Mouse (Mus musculus) lung, postnatal 36 days (tissue): ENCODE data around the gene Gpatch3.

Experiments used
- DNase-seq: peaks from one replicate; pipeline ENCODE4 v3.0.0; 2022; ENCODE audit warnings: mixed read lengths

The Gpatch3 gene

DNA sequence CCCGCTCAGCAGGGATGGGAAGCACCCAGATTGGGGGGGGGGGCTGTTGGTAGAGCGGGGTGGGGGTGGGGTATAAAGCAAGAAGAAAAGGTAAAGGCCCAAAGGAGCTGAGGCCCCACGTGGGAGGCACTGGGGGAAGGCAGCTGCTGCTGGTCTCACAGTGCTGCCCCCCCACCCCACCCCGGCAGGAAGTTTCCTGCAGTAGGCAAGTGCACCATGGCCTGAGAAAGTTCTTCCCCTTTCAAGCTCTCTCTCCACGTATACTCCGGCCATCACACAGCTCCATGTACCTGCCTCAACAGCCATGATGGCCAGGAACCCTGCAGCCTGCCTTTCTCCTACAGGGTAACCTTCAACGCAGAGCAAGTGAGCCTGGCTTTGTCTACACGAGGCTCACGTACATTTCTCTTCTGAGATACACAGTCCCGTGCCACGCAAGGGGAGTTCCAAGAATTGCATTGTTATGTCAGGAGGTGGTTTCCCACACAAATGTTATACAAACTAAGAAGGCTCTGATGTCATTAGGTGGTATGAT, 47.7 kb downstream of the Gpatch3 start:
- DNase-seq, result no peak

DNA sequence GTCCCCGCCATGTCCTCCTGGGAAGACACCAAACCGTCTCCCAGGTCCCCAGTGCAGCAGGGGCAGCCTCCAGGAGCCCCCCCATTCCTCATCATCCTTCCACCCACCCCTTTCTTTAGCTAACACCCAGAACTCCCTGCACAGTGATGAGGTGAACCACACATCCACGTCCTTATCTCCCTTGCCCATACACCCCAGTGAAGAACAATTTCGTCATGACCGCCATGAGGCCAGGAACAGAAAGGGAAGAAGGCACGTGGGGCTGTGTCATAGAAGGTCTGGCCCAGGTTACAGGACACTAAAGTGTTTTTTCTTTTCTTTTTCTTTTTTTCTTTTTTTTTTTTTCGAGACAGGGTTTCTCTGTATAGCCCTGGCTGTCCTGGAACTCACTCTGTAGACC, 50.3 kb downstream of the Gpatch3 start:
- DNase-seq, result no peak

DNA sequence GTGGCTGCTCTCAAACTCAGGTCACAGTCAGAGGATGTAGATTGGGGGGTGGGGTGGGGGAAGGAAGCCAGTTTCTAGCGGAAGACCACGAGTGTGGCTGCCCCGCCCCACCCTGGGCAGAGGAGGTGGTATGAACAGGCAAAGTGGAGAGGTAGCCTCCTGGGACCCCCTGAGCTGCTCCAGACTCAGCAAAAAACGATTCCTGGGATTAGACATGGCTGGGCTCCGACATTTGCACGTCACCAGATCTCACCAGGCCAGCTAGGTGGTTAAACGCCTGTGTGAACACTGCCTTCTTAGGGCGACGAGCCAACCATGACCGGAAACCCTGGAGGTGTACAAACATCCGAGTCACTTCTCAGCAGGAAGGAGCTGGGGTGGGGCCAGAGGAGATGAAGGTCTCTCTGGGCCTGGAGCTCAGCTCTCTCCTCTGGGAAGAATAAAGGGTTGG, 51.1 kb downstream of the Gpatch3 start:
- peak; percentile 92 for DNase-seq

DNA sequence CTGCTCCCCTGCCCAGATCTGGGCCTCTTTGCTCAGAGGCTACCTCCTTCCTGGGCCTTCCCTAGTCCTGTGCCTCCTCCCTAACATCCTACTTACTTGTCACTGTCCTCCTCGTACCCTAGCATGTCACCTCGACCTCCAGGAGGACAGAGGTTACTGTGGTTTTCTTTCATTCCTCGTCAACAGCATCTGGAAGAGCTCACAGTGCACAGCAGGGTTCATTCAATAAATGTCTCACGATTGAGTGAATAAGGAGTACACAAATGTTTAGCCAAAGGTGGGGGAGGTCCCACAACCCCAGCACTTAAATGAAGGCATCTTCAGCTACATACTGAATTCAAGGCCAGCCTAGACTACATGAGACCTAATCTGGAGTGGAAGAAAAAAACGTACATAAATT, 51.7 kb downstream of the Gpatch3 start:
- DNase-seq, result no peak

DNA sequence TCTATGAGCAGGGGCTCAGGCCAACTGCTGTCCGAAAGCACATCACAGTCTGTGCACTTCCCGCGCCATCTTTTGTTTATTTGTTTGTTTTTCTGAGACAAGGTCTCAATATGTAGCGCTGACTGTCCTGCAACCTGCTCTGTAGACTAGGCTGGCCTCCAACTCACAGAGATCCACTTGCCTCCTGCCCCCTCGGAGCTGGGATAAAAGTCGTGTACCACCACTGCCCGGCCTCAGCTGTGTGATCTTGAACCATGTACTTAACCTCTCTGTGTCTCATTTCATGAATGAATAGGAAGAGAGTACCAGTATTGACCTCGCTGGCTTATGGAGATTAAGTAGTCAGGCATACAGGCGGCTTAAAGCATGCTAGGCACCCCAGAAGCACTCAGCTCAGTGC, 52.1 kb downstream of the Gpatch3 start:
- DNase-seq, result no peak

DNA sequence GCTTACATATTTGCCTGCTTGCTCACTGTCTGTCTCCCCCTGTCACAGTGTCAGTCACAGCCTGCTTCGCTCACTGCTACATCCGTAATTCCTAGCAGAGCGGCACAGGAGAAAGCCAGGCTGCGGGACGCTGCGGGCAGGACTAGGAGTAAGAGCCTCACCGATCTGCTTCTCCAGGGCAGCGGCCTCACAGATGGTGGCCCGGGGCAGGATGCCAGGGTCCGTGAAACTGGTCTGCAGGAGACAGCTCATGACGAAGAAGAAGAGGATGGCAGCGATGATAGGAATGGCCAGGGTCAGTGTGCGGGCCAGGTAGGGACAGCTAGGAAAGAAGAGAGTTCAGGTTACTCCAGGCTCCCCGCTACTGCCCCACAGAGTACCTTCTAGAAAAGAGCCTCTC, 52.5 kb downstream of the Gpatch3 start:
- no peak for DNase-seq

DNA sequence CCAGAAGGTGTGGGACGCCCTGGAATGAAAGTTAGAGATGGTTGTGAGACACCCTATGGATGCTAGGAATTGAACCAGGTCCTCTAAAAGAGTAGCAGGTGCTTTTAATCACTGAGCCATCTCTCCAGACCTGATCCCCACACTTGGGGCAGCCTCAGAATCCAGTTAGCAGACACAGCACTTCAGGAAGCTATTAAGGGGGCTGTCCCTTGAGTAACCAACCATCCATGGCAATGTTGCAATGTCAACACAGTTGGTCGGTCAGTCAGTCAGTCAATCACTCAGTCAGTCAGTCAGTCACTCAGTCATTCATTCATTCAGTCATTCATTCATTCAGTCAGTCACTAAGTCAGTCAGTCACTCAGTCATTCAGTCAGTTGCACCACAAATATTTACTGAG, 54.0 kb downstream of the Gpatch3 start:
- DNase-seq, result no peak

DNA sequence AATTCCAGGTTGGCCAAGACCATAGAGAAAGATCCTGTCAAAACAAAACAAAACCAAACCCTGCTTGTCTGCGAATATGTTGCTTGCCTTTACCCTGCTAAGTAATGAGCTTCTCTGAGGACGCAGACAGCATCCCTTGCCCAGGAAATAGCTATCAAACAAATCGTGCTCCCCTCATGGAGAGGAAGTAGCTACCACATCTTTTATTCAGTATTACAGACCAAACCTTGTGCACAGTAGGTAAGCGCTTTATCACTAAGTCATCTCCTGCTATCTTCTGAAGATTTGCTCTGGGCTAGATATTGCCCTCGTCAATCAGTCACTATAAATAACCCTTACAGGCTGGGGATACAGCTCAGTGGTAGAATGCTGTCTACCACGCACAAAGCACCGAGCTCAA, 54.6 kb downstream of the Gpatch3 start:
- DNase-seq, result no peak

DNA sequence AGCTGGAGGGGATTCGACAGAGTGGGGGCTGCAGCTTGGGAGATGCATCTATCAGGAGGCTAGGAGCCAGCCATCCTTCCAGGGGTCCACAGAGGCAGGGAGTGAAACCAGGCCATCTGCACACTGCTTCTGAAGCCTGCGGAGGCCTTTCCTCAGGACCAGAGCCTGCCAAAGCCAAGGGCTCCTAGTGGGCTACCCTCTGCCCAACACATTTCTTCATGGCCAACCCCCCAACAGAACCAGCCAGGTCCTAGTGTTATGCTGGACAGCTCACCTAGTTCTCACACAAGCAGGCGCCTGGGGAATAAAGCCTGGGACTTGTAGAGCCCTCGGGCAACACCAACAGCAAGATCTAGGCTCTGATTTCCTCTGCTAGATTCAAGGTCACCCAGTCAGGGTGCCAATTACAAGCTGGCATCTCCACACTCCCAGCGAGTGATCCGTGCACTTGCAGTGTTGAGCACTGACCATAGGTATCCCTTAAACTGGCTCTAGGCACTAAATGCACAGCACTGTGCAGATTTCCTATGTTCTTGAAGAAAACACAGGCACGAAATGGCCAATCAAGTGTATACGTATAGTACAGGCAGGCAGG, 55.9 kb downstream of the Gpatch3 start:
- DNase-seq, result no peak

DNA sequence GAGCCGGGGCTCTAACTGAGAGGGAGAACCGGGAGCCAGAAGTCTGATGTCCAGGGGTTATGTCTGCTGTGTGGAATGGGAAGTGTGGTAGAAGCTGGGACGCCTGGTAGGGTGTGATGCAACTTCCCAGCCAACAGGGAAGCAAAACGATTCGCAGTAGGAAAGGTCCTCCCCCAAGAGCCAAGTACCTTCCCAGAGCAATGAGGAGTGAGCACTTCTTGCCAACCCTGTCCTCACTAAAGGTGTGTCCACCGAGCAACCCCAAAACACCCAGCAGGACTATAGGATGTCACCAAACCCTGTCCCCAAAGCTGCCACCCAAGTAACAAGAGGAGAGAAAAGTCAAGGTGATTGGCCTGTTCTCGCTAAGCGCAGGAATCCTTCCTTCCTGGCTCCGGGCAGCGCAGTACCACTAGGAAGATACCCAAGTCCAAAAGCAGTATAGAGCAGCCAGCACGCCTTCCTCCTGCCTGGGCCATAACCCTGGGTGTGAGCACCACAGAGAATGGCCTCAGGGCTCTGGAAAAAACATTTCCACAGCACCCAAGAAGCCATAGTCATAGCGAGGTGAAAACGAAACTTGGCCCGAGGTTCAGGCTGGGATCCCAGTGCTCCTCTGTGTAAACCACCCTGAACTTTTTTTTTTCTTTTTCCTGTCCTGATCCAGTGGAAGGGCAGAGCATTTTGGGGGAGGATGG, 56.7 kb downstream of the Gpatch3 start:
- DNase-seq, result peak; percentile 64

DNA sequence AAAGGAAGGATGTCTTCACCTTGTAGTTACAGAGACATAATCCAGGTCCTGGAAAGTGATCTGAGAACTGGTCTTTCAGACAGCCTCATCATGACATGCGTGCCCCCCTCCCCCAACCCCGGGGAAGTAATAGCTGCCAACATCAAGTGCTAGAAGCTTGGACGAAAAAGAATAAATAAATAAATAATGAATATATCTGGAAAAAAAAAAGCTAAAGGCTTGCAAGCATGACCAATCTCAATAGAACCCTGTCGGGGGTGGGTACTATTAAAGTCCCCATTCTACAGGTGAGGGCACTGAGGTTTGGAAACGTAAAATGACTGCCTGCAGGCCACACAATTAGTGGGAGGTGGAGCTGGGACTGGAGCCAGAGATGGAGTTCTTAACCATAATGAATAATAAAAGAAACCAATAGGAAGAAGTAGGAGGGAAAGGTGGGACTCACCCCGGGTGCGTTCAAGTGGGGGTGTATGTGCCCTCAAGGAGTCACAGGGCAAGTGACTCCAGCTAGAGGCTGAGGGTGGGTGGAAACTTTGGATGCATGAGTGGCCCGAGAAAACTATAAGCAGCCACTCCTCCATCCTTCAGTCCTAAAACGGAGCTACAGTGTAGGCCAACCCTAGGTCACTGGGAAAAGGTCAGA, 57.3 kb downstream of the Gpatch3 start:
- DNase-seq, result peak; percentile 82

DNA sequence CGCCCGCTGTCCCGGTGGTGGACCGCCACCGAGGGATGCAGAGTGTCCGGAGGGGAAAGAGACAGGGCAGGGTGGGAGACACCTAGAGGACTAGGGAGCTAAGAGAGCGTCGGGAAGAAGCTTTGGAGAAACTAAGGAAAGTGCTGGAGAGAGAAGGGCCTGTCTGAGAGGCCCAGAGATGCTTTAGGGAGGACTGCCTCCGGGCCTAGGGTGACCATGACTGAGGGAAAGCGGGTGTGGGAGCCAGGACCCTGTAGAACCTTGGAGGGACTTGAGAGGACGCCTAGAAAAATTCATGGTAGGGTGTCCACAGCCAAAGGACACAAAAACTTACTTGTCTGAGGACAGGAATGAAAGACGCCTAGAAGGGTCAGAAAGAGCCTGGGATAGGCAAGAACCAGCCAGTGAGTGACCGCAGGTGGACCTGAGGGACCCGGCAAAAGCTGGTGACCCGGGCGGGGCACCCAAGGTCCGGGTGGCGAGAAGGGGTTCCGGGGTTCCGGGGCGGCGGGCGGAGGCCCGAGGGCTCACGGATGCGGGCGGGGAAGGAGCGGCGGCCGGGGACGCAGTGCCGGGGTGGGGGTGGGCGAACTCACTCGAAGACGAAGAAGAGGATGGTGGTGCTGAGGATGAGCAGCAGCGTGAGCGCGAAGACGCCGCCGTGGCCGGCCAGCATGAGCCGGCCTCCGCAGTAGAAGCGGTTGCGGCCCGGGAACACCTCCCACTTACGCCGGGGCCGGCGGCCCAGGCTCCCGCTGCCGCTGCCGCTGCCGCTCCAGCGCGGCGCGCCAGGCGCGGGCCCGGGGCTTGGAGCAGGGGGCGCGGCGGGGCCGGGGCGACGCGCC, 58.2 kb downstream of the Gpatch3 start:
- DNase-seq, result no peak

DNA sequence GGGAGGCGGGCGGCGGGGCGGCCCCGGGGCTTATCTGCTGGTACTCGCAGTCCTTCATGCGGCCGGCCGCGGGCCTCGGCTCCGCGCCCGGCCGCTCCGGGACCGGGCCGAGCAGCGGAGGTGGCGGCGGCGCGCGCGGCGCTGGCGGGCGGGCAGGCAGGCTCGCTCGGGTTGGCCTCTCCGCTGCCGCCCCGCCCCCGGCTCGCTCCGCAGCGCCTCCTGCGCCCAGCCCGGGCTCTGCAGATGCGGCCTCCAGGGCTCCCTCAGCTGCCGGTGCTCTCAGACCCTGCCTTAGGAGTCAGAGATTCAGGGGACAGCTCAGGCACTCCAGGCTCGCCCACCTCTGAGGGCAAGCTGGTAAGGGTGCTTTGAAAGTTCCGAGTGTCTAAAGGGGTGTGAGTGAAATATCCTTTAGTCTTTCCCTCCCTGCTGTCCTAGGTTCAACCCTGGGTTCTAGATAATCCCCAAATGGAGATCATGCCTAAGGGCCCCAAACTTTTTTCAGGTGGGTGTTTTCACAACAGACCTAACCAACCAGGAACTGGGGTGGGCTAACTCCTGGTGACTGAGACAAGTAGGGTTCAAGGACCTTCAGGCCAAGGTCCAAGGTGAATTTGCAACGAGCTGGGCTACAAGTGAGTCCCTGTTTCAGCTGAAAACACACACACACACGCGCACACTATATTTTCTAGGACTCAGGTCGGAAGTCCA, 58.9 kb downstream of the Gpatch3 start:
- peak; percentile 92 for DNase-seq
